Mouse (Mus musculus): ENCODE results near the gene Ptbp1. TPM values are rescaled to one million over a fixed set of nuclear protein-coding genes. Genes with fewer than 3 reads are reported as not detected.

The Ptbp1 gene
- total RNA-seq, 2 experiments from 2014 or later = 97.9 to 138 TPM

DNA sequence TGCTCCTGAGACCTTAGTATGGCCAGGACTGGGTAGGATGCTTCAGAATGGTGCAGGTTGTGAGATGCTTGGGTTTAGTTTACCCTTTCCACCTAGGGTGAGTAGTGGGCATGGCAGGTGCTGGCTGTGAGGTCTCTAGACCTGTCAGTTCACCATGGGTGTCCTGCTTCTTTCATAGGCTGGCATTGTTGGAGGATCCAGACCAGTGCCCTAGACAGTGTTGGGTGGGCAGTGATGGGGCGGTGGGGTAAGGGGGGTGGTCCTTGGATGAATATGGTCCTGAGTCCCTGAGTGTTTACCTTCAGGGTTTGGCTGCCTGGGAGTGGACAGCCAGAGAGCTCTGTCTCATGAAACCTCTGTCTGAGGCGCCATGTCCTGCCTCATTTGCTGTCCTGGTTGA lies 3.7 kb downstream of the Ptbp1 start:
- ATAC-seq (ENCODE audit: poor library complexity, severe bottlenecking) = no peak

DNA sequence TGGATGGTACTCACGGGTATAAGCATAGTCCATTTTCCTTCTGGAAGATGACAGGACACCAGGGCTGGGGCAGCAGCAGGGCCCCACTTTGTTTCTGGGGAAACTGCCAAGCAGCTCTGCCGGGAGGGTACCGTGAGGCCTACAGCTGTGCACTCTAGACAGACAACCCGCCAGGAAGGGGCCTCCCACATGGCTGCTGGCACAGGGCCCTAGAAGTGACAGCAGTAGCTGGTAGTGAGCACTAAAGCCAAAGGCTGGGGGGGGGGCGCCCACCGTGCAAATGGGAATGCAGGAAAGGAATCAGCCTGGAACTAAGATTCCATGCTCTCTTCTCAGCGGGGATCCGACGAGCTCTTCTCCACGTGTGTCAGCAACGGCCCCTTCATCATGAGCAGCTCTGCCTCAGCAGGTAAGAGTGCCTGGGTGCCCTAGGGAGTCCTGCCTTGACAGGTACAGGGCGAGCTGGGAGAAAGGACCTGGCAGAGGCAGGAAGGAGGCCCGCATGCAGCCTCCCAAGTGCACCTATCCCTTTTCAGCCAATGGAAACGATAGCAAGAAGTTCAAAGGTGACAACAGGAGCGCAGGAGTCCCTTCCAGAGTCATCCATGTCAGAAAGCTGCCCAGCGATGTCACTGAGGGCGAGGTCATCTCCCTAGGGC lies 4.3 kb downstream of the Ptbp1 start:
- no peak for ATAC-seq (ENCODE audit: poor library complexity, severe bottlenecking)

DNA sequence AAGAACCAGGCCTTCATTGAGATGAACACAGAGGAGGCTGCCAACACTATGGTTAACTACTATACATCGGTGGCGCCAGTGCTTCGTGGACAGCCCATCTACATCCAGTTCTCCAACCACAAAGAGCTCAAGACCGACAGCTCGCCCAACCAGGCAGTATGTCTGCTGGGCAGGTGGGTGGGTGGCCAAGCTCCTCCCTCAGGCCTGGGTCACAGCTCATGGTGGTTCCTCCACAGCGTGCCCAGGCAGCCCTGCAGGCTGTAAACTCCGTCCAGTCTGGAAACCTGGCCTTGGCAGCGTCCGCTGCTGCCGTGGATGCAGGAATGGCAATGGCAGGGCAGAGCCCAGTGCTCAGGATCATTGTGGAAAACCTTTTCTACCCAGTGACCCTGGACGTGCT lies 4.9 kb downstream of the Ptbp1 start:
- no peak for ATAC-seq (ENCODE audit: poor library complexity, severe bottlenecking)

DNA sequence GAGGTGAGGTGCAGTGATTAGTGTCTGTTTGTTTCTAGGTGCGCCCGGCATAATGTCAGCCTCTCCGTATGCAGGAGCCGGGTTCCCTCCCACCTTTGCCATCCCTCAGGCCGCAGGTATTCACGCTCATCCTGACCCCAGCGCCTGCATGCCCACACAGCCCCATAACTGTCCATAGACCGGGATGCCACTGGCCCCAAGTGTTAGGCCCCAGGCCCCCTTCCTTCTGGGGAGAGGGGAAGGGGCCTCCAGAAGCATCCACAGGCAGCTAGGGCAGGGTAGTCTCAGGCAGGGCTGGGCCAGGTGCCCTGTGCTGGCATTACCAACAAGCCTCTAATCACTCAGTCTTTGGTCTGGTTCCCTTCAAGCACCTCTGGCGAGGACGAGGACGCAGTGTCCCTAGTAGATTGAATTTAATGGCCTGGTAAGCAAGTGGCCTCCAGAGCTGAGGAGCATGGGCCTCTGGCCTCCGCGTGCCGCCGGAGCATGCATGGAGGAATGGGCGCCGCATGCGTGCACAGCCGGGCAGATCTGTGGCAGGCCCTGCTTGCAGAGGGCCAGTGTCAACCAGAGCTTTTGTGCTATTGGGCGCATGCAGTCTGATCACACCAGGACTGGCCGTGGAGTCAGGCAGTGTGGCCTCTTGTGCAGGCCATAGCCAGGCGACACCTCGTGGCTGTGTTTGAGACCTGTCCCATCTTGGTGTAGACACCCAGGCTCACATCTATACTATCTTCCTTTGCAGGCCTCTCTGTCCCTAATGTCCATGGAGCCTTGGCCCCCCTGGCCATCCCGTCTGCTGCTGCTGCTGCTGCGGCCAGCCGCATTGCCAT lies 6.1 kb downstream of the Ptbp1 start:
- no peak for ATAC-seq (ENCODE audit: poor library complexity, severe bottlenecking)

DNA sequence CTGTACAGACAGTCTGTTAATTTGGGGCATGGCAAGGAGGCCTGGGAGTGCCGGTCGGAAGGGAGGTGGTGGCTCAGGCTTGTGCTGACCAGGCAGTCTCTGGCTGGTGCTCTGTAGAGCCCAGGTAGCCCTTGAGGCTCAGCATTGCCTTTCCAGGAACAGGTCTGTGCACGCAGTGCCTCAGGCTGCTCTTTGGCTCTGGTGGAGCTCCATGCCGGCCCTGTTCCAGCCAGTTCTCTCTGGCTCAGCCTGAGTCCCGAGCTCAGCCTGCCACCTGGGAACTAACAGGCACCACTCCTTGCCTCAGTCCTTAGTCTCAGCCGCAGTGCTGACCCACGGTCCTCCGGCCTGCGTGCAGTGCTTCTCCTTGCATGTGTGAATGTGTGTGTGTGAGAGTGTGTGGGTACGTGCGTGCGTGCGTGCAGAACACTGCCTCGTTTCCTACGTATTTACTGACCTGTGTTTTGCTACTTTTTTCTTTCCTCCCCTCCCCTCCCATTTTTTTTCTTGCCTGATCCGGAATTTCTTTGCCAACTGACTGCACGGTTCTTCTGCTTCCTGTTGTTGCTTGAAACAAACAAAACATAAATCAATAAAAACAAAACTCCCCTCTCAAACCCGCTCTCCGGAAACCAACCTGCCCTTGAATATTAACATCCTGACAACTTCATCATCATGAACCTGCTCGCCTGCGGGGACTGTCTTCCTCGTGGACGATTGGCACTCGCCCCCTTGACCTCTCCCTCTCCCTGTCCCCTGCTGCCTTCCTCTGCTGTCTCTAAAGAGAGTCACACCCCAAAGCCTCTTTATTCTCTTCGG lies 7.2 kb downstream of the Ptbp1 start:
- no peak for ATAC-seq (ENCODE audit: poor library complexity, severe bottlenecking)

DNA sequence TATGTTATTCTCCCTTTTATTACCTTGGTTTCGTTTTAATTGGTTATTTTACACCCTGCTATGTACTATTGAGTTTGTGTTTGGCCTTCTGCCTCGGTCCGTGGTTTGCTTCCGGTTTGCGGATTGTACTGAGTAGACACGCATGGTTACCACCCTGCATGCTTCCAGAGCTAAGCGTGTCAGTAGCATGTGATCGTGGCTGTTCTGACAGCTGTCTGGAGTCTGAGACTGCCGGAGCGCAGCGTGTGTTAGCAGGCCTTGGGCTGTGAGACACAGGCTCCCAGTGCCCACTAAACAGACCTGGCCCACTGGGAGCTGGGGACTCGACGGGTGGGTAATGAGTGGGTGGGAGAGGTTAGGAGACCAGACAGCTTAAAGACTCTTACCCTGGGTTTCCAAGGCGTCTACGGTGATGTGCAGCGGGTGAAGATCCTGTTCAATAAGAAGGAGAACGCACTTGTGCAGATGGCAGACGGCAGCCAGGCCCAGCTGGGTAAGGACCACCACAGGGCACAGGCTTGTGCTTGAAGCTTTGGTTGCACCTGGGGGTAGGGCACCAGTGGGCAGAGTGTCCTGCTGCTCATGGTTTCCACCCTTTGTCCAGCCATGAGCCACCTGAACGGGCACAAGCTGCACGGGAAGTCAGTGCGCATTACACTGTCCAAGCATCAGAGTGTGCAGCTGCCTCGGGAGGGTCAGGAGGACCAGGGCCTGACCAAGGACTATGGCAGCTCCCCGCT lies 8.0 kb downstream of the Ptbp1 start:
- ATAC-seq (ENCODE audit: poor library complexity, severe bottlenecking) = no peak

DNA sequence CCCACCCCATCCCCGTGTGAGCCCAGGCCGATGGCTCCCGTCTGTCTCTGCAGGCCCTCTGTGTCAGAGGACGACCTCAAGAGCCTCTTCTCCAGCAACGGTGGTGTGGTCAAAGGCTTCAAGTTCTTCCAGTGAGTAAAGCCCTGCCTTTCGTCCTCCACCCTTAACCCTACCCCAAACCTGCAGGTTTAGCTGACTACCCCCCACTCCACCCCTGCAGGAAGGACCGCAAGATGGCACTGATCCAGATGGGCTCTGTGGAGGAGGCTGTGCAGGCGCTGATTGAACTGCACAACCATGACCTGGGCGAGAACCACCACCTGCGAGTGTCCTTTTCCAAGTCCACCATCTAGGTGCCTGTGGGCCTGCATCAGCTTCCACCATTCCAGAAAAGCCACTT lies 8.7 kb downstream of the Ptbp1 start:
- no peak for ATAC-seq (ENCODE audit: poor library complexity, severe bottlenecking)

DNA sequence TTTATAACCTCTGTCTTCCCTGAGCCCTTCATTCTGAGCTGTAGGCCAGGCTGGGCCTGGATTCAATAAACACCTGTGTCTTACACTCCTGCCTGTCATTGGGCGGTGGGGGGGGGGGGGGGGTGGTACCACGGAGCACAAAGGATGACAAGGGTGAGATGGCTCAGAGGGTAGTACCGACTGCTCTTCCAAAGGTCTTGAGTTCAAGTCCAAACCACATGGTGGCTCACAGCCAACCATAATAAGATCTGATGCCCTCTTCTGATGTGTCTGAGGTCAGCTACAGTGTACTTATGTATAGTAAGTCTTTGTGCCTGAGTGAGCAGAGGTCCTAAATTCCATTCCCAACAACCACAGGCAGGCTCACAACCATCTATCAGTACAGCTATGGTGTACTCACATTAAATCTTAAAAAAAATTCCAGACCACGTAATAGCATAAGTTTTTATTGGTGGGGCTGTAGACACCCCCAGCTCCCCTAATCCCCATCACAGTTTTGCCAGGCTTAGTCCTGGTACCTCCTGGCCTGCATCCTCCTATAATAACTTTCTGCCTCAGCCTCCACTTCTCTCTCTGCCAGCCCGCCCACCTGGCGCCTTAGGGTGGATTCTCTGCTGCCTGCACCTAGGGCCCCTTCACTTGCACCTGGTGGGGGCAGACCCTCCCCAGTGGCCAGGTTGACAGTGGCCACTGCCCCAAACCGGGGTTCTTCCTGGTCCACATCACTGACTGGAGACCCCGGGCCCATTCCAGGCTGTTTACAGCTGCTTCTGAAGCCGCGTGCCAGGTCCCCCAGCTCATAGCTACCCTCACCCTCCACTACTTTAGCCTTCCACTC lies 10.3 kb downstream of the Ptbp1 start:
- ATAC-seq (ENCODE audit: poor library complexity, severe bottlenecking) = no peak

DNA sequence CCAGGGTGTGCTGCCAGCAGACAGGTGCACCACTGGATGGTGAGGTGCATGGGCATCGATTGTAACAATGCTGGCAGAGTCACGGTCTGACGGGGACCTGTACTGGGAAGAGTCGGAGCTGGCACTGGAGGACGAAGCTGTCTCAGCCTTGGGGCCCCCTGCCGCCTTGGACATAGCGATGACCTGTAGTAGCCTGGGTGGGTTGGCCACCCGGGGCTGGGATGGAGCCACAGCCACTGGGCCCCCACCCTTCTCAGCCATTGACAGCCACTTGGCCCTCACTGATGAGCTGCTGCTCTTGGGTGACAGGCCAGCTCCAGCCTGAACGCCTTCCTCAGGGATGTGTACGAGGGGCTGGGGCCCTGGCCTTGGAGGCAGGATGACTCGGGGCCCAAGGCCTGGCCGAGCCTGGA lies 11.0 kb downstream of the Ptbp1 start:
- ATAC-seq (ENCODE audit: poor library complexity, severe bottlenecking) = no peak

DNA sequence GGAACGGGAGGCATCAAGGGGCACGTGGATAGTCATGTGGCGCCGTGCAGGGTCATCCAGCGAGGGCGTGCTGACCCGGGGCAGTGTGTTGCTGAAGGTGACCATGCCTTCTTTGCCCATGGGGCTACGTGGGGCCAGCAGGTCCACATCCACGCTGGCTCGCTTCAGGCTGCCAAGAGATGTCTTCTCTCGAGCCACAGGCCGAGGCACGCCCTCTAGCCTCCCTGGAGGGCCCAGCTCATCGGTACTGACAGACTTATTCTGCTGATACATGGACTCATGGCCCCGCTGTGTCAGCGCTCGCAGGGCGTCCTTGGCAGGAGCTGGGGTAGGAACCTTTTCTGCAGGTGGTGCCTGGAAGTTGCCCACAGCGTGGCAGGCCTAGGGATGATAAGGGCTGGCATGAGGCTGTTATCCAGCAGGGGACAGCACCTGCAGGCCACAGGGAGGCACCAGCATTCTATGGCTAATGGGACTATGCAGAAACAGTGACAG lies 11.6 kb downstream of the Ptbp1 start:
- peak; percentile 63 for ATAC-seq (ENCODE audit: poor library complexity, severe bottlenecking)

DNA sequence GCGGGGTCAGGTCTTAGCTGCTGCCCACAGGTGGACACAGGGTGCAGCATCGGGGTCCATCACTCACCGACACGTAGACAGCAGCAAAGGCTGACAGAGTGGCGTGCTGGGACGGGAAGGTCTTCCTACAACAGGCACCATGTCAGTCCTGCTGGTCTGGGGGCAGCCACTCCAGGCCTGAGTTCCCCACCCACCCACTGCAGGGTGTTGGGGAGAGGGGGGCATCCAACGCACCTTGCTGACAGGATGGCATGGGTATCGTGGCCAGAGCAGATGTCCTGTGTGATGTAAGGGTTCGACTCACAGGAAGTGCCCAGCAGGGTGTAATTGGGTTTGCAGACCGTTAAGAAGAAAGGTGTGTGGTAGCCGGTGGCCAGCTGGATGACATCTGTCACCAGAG lies 12.4 kb downstream of the Ptbp1 start:
- ATAC-seq (ENCODE audit: poor library complexity, severe bottlenecking) = no peak

DNA sequence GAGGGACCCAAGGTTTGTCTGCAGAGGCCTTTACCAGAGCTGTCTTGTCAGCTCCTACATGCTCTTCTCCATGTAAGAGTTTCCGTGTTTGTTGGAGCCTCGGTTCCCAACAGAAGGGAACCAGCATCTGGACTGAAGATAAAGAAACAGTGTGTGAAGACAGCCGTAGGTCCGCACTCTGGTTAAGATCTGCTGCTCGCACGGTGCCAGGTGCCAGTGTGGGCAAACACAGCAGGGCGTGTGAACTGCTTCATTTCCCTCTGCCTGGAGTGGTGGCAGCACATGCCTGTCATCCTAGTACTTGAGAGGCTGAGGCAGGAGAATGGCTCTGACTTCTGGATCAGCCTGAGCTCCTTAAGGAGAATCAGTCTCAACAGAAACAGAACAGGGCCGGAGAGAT lies 17.6 kb downstream of the Ptbp1 start:
- ATAC-seq (ENCODE audit: poor library complexity, severe bottlenecking) = no peak

DNA sequence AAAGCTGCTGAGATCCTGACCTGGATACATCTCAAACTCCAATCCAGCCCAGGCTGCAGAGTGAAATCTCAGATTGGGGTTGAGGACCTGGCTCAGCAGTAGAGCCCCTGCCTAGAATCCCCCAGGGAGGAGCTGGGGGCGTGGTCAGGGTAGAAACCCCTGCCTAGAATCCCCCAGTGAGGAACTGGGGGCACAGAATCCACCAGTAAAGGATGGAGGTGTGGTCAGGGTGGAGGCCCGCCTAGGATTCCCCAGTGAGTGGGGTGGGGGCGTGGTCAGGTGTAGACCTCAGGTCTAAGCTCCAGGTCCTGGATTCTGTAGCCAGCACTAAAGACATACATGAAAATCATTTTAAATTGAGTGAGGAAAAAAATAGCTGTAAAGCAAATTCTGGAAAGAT lies 18.6 kb downstream of the Ptbp1 start:
- ATAC-seq (ENCODE audit: poor library complexity, severe bottlenecking) = no peak

DNA sequence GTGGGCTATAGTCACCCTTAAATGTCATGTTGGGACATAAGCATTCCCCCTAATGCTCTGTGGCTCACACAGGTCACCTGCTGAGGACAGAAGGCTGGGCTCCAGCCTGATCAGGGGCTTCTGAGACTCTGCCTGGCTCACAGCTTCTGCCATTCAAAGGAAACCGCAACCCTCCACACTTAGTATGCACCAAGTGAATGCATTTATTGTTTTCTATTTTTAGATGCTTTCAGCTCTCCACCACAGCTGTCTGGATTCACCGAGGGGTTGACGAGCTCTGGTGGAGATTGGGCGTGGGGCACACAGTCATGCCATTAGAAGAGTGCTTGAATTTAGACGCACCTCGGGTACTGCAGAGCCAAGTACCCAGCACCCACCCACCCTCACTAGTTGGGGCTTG lies 19.1 kb downstream of the Ptbp1 start:
- ATAC-seq (ENCODE audit: poor library complexity, severe bottlenecking) = no peak

DNA sequence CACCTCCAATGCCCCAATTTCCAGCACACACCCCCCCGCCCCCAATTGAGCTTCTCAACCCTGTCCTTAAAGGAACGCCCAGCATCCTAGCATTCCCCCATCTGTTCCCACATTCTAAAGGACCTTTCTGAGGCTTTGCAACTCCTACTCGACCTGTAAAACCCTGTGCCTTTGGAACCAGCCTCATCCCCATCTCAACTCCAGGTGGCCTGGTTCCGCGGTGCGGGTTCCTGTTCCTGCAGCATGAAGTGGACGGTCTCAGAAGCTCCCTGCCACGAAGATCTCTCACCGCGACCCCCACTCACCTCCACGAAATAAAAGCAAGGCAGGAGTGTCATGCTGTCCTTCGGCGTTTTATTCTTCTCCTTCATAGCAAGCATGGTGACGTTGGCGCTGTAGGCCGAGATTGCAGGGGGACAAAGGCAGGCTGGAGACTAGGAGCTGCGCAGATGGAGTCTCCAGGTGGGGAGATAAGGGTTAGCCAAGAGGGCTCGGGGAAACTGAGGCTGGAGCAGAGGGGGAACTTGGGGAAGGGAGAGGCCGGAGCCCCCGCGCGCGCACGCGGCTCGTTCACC lies 19.6 kb downstream of the Ptbp1 start:
- ATAC-seq (ENCODE audit: poor library complexity, severe bottlenecking) = no peak

DNA sequence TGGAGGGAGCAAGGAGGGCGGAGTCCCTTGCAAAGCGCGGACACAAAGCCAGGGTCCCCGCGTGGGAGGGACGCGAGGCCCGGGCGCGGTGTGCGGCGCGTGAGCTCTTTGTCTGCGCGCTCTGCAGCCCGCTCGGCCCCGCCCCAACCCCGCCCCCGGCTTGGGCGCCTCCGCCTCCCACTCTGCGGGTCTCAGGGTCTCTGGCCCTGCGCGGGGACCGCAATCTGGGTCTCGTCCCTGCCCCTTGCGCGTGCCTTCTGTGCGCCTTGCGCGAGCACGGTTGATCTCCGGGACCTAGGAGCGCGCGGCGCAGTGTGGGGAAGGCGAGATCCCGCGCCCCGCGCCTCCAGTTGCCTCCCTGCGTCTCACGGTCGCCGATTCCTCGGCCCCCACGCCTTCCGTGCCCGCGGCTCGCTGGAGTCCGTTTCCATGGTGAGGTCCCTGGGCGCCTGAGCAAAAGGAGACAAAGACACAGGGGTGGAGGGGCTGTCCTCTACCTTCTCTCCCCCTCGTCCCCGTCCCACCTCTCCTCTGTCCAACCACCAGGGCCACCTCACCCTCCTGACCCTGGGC lies 20.1 kb downstream of the Ptbp1 start, which contains the start of the genes Prtn3 and Plppr3:
Gene Prtn3, plus strand, starts transcription at position 187 of the 573 bp plus-strand sequence.
Gene Plppr3, minus strand, starts transcription at position 345 of the 573 bp plus-strand sequence.
- ATAC-seq (ENCODE audit: poor library complexity, severe bottlenecking) = peak; percentile 21

DNA sequence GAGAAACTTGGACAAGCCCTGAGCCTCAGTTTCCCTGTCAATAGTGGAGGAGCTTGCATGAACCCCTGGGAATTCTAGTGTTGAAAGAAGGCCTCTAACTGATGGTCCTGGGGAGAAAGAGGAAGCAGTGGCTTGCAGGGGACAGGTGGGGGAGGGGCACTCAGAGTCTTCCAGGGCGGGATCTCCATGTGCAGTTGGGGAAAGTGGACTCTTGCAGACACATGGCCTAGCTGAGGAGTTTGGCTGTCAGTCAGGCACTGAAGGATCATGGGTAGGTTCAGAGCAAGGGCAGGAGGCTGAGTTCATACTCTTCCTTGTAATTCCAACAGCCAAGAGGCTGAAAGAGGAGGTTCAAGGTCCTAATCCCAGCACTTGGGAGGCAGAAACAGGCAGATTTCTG lies 22.9 kb downstream of the Ptbp1 start:
- ATAC-seq (ENCODE audit: poor library complexity, severe bottlenecking) = peak; percentile 30

DNA sequence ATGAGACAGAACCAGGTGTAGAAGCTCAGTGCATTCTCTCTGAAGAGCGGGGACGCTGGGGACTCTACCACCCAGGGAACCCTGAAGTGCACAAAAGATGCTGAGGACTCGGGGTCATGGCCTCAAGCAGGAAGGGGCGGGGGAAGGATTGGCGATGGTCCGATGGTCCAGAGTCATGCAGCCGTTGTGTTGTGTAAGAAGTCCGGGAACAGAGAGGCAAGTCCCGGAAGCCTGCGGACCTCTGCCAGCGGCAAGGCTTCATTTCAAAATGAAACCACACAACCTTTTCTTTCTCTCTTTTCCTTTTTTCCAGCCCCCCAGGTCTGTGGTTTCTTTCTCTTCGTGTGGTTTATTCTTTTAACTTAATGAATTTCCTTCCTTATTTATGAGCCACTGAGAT lies 23.5 kb downstream of the Ptbp1 start:
- ATAC-seq (ENCODE audit: poor library complexity, severe bottlenecking) = peak; percentile 66

DNA sequence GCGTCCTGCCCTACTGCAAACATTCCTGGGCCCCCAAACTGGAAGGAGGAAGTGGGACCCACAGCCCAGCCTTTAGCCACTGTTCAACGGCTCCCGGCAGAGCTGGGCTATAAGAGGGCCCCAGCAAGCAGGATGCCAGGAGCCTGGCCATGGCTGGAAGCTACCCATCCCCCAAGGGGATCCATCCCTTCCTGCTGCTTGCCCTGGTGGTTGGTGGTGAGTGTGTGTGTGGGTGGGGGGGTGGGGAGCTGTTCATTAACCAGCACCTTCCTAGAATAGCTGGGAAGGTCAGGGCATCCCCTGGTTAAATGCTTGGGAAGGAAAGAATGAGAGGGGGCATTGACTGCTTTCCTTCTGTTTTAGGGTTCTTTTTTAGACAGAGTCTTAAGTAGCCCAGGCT lies 25.3 kb downstream of the Ptbp1 start:
- ATAC-seq (ENCODE audit: poor library complexity, severe bottlenecking) = no peak

Measured in megakaryocyte, adult 5-6 weeks (primary cell).